Mouse (Mus musculus) large intestine, adult 2 months (tissue): ENCODE results near the gene Fasl. TPM values are rescaled to one million over a fixed set of nuclear protein-coding genes. Genes with fewer than 3 reads are reported as not detected.

Source experiments
- DNase-seq: peaks from one replicate; pipeline ENCODE4 v3.0.0-alpha.2; 2012; ENCODE audit warnings: low read depth, low spot score
- WGBS: fragments of 180-500 bp; shearing (Covaris S2); methylation state at CpG from one replicate; pipeline ENCODE4 v1.1.7; 2018; 5-methylcytosine and 5-hydroxymethylcytosine counted together
- polyA plus RNA-seq: library from polyadenylated mRNA; depleted of rRNA; stranded (reverse); fragments of >200 nt; gene quantifications from 2 replicates; pipeline ENCODE4 v1.2.3, GENCODE M21; 2012

Fasl gene
- polyA plus RNA-seq, 1 experiment = 0.38 TPM

DNA sequence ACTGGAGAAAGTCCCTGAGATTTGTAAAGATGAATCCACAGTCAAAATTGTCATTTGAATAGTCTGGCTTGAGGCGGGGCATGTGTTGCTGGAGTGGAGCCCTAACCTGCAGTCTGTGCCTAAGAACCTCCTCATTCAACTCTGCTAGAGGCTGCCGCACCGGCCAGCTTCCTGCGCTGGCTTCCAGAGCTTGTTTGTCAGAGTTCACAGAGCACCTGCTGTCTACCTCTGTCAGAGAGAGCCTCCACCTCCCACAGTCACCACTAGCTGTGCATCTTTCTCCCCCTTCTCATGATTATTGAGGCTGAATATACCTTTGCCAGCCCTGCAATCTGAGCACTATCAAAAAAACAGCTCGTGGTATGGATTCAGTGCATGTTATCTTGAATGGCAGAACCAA, 22.4 kb downstream of the Fasl start:
- no peak for DNase-seq
- 18% methylated on average over 5 of the region's 5 CpGs for WGBS

DNA sequence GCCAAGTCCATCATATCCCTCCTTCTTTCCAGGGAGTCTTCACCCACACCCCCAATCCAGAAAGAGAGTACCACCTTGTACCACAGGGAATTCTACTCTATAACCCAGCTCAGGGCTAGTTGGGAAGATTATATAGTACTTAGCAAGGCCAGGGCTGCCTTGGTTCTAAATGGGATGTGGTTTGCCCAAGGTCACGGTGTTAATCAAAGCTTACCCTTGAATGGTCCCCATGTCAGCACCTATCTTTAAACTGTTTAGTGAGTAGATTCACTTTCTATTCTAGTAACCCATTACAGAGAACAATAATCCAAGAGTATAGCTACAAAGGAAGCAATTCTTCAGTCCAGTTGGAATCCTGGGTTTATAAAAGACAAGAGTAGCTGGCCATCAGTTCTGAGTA, 23.3 kb downstream of the Fasl start:
- 91% methylated on average over 1 of the region's 1 CpGs for WGBS
- DNase-seq = no peak

DNA sequence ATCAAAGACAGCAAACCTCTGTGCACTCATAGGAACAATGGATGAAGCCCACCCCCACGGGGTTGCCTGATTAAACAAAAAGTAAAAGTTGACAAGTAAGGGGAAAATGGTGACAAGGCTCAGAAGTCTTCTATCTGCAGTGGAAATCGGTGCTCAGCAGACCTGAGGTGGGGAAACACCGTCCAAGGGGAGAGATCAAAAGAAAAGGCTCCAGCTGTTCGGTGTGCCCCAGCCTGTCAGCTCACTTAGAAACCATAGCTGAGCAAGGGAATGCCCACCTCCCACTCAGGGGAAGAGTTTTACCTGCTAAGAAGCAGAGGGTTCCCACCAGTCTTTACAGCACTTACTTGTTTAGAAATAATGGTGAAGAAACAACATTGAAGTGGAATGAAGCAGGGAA, 26.7 kb downstream of the Fasl start:
- no peak for DNase-seq
- WGBS = 32% methylated on average over 4 of the region's 4 CpGs

DNA sequence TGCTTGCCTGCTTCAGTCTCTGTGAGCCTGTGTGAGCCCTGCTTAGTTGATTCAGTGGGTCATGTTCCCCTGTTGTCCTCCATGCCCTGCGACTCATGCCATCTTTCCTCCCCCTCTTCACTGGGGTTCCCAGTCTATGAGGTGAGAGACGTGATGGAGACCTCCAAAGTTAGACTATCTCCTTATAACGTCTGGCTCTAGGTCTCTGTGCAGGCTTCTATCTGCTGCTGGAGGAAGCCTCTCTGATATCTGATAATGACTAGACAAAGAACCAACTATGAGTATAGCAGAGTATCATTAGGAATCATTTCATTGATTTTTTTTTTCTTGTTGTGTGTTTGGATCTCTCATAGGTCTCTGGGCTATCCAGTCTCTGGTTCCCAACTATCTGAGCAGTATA, 31.7 kb downstream of the Fasl start:
- no peak for DNase-seq
- WGBS = 82% methylated on average over 3 of the region's 3 CpGs

DNA sequence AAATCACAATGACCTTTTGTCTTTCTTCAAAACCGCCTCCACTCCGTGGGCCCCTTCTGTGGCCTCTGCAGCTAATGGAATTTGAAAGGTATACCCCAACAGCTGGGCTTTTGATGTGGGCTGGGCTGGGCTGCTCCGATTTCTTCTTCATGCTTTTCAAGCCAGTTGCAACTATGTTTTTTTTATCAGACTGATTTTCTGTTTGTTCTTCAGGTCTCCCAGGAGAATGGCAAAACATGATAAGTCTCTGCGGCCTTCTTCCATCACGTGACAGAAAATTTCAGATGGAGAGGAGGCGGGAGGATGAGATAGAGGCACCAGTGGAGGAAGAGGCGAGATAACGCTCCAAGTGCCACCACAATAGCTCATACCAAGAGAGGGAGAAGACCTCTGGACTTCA, 37.0 kb downstream of the Fasl start:
- no peak for DNase-seq
- 64% methylated on average over 8 of the region's 8 CpGs for WGBS

DNA sequence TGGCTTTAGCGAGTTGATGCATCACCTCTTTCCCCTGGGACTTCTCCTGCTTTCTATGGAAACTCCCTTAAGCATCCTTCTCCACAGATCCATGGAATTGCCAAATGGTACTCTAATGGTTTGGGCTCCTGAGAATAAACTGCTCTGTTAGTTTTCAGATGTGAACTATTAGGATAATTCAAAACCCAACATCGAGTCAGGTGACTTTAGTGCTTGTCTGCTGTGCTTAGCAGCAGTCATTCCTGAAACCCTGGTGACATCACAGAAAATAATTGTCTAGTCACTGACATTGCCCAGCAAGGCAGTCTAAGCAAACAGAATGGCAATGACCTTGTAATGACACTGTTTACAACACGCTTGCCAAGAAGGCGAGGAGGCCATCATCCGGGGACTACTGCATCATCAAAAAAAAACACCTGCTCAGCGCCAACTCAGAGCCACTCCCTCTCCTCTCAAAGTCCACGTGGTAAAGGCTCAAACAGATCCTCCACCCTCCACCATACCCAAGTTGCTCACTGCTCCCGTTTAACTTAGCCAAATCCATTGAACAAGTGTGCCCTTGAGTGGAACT, 37.7 kb downstream of the Fasl start:
- 24% methylated on average over 8 of the region's 8 CpGs for WGBS
- no peak for DNase-seq

DNA sequence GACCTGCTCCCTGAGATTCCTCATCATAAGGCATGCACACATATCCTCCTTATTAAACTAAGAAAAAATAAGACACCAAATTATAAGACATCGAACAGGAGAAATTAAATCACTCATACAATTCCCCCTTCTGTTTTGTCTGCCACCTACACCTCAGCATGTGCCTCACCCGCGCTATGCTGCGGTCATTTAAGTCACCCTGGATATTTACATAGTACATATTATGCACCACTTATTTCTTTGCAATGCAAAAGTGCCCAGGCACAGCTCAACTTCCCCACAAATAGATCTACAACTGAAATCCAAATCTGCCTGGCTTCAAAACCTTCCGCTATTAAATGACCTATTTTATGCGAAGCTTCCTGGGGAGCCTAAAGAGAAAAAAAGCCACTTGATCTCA, 39.6 kb downstream of the Fasl start:
- 75% methylated on average over 6 of the region's 6 CpGs for WGBS

DNA sequence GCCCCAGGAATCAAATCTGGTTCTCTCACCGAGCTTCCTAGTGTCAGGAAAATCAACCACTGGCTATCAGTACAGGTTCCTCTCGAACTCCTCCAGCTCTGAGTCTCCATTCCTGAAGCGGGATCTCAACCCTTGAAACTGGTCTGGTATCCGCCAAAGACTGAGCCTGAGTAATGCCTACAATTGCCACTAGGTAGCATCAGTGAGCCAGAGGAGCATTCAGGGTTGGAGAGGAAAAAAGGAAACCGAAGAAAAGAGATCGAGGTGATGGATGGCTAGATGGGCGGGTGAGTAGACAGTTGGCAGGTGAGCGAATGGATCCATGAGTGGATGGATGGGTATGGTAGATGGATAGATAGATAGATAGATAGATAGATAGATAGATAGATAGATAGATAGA, 40.2 kb downstream of the Fasl start:
- 28% methylated on average over 8 of the region's 8 CpGs for WGBS
- no peak for DNase-seq

More for the DNA sequence above, 39.6 kb downstream of the Fasl start:
- DNase-seq = no peak

DNA sequence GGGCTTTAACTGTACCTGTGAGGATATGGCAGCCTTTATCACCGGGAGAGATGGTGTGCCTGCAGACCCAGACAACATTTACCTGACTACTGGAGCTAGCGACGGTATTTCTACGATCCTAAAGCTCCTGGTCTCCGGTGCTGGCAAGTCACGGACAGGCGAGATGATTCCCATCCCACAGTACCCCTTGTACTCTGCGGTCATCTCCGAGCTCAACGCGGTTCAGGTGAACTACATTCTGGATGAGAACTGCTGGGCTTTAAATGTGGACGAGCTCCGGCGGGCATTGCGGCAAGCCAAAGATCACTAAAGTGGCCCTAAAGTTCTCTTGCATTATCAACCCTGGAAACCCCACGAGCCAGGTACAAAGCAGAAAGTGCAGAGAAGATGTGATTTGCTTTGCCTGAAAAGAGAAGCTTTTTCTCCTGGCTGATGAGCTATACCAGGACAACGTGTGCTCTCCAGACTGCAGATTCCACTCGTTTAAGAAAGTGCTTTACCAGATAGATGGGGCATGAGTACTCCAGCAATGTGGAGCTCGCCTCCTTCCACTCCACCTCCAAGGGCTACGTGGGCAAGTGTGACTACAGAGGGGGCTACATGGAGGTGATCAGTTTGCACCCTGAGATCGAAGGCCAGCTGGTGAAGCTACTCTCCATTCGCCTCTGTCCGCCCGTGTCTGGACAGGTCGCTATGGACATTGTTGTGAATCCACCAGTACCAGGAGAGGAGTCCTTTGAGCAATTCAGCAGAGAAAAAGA, 41.6 kb downstream of the Fasl start:
- DNase-seq = no peak
- WGBS = 79% methylated on average over 25 of the region's 25 CpGs

DNA sequence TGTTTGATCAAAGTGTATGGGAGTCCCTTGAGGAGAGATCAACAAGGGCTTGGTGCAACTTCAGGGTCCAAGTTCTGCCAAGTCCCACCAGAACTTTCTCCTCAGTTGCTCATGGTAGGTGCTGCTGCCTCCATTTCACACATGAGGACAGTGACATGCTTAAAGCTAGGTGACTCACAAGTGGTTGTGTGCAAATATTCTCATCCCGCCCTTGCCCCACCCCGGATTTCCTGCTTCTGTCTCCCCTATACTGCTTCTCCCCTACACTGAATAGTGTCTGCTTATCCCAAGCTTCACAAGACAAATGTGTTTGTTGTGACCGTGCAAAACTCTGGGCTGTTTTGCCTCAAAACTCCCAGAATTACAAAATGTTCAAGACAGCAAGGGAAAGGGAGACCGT, 43.4 kb downstream of the Fasl start:
- 67% methylated on average over 4 of the region's 4 CpGs for WGBS
- DNase-seq = no peak

DNA sequence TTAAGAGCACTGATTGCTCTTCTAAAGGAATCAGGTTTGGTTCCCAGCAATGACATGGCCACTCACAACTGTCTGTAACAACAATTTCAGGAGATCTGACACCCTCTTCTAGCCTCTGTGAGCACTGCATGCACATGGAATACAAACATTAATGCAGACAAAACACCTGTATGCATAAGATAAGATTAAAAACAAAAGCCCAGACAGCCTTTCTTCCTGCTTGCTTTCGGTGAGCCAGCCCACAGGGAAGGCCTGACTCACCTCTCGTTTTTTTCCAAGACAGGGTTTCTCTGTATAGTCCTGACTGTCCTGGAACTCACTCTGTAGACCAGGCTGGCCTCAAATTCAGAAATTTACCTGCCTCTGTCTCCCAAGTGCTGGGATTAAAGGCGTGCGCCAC, 44.1 kb downstream of the Fasl start:
- 73% methylated on average over 4 of the region's 4 CpGs for WGBS
- no peak for DNase-seq

DNA sequence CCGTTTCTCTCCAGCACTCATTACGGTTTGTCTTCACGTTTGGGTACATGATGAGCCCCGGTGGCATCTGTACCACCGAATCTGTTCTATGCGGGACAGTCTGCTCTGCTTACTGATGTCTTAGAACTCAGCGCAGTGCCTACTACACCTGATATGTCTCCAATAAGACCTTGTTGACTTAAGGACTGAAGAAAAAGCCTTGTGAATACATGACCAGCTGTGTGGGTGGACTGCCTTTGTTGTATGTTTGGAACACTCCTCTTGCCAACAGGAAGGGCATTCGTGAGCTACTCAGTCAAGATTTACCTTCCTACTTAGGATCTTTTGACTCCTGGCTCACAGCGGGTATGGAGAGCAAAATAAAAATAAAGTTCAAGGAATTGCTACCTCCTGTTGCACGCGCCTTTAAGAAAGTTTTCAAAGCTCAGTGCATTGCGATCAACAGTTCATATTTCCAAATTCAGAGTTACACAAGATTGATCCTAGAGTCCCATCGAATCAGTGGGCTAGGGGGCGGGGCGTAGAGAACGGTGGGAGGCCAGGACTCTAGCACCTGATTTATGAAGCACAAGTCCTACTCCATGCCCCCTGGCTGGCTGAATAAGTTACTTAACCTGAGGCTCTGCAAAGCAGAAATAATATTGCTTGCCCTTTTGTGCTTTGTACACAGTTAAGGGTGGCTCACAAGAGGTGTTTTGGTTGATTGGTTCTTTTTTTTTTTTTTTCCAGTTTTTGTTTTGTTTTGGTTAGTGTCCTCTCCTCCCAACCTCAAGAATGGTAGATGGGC, 45.6 kb downstream of the Fasl start:
- DNase-seq = no peak
- WGBS = 79% methylated on average over 16 of the region's 16 CpGs

DNA sequence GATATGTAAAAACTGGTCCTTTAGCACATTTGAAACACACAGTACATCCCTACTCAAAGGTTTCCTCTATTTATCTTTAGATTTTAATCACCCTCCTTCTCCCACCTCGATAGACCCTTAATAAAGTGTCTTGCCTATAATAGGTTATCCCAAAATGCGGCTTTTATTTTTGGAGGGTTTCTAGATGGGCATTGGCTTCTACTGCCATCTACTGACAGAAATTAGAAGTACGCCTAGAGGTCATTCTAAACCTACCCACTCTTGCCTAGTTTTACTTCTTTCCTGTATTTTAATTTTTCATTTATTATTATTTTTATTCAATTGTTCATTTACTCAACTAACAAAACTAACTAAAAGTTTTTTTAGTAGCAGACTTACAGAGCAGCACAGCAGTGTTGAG, 51.4 kb downstream of the Fasl start:
- no peak for DNase-seq
- WGBS = 1% methylated on average over 3 of the region's 3 CpGs

DNA sequence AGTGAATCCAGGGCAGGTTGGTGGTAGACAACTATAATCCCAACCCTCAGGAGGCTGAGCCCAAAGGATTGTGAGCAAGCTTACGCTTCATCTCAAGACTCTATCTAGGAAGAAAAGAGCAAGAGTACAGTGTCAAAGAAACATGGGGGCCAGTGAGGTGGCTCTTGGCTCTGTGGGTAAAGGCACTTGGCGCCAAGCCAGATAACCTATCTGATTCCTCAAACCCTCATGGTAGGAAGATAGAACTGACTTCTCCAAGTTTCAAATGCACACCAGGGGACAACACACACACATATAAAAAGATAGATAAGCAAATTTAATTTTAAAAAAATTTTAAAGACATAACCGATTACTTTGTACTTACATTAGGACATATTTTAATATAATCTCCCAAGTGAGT, 52.0 kb downstream of the Fasl start:
- no peak for DNase-seq
- 87% methylated on average over 3 of the region's 3 CpGs for WGBS

DNA sequence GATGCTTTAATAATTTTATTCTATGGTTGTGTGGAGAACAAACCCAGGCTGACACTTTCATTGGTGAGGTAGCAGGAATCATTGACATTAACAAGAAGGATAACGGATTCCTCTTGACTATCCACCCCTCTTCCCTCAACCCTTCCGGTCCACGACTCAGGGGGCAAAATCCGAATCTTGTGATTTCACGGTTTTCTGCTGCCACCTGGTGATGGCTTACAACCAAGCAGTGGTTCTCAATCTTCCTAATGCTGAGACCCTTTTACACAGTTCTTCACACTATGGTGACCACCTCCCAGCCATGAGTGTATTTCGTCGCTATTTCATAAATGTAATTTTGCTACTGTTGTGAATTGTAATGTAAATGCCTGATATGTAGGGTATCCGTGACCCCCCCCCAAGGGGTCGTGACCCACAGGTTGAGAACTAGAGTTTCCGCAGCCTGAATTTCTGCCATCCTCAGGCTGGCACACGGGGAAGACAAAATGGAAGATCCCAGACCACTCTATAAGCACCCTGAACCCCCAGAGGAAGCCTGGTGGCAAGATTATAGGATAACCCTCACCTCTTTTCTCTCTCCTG, 52.7 kb downstream of the Fasl start:
- WGBS = 51% methylated on average over 11 of the region's 11 CpGs
- no peak for DNase-seq

DNA sequence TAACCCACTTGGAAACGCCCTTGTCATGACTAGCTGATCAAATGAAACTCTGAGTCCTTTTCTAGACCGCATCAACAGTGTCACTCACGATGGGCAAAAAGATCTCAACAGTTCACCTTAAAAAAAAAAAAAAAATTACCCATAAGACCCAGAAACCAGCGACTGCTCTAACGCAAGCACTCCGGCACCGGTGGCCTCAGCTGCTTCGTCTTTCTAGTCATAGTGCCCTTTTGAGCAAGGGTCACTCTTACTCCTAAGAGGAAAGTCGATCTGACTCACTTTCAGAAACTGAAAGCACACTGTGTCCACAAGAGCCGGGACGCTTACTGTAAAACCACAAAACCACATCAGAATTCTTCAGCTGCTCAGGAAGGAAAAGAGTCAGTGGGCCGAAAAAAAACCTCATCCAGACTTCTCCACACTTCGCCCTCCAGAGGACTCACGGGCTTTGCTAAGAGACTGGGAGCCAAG, 53.5 kb downstream of the Fasl start:
- 62% methylated on average over 14 of the region's 14 CpGs for WGBS
- no peak for DNase-seq

DNA sequence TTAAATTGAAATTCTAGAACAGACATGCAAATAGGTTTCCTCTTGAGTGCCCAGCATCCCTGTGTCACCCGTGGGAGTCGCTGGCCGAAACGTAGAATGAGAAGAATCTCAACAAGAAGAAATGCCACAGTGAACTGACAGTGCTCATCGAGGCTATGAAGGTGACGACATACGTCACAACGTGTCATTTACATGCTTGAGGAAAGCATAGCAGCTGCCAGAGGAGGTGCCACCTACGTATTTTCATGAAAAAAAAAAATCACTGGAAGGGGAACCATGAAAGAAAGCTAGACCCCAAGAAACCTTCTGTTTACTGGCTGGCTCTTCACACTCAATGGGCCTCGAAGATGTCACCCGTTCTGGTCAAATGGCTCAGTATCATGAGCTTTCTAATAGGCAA, 54.0 kb downstream of the Fasl start:
- no peak for DNase-seq
- WGBS = 88% methylated on average over 11 of the region's 11 CpGs
